Mouse (Mus musculus): ENCODE data around the gene Ccdc134. TPM values are rescaled to one million over a fixed set of nuclear protein-coding genes. Genes with fewer than 3 reads are reported as not detected.
A peak's percentile ranks its signal among the peaks of the same experiment; 100 is the strongest.

Ccdc134 gene
- 15.9 and 17.2 TPM in 2 replicates for polyA plus RNA-seq (2015; fragmentation: Nextera tagmentation; extraction: Ambion mirVana)

DNA sequence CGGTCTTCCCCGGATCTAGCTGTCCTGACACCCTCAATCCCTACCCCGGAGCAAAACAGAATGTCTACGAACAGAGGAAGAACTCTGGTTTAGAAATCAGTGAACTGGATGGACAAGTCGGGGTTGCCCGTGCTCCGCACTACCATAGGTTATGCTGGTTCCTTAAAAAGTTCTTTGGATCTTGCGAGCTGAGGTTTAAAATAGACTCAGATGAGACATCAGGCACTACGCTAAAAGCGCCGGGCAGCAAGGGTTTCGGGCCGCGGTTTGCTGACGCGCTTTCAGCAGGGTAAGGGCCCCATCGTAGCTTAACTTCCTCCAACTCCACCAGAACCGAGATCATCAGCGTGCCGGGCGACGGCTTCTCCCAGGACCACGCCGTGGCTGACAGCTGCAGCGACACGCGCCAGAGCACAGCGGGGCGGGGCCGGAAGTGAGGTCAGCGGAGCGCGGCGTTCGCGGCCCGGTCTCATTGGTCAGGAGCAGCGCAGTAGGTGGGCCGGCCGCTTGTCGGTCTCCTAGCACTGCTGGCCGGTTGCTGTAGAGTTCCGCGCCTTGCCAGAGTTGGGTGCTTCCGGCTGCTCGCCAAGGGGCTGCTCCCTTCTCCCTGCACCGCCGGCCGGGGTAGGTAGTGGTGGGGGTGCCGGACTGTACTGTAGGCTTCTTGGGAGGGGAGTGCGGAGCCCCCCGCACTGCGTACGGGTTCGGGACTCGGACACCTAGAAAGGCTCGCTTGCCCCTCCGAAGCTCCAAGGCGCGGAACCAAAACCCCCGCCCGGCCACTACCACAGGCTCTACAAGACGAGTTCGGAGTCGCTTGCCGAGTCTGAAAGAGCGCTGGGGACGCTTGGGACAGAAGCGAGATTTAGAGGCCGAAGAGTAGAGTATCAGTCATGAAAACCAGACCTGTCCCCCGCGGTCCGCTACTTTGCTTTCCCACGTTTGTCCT, at the start of gene Ccdc134:
Ccdc134 (plus strand) TSS at position 497 of the 949 bp plus-strand sequence.
- Histone ChIP-seq H3K9ac (ENCODE audit: low read length) (peak within 1 kb of the TSS; percentile 86), H3K27me3 (ENCODE audit: control insufficient read depth, insufficient read depth, low read length) (no peaks in the 10 kb centered on the region), H3K4me1 (ENCODE audit: control insufficient read depth, insufficient read depth, low read length) (peaks cover 15% of the 10 kb centered on the region; the same call in 1 of the 2 replicates), H3K27ac (ENCODE audit: low read length) (peak within 1 kb of the TSS; percentile 76), H3K4me2 (ENCODE audit: low read depth, low read length) (peak within 1 kb of the TSS; percentile 87), H3K36me3 (ENCODE audit: control insufficient read depth, insufficient read depth, low read length) (no peaks in the 10 kb centered on the region), H3K9me3 (replicated peaks; ENCODE audit: control insufficient read depth, low read length) (no peaks in the 10 kb centered on the region), H3K4me3 (replicated peaks; ENCODE audit: low read length) (peak within 1 kb of the TSS; percentile 74)
- under 1% methylated on average over 74 of the region's 74 CpGs for WGBS
- peak; percentile 99 for ATAC-seq (ENCODE audit: insufficient read depth, low FRiP score)

- H3K4me1 ChIP-seq (ENCODE audit: control insufficient read depth, insufficient read depth, low read length) = no peaks in the 10 kb centered on the region
- no peaks in the 10 kb centered on the region for H3K27me3 ChIP-seq (ENCODE audit: control insufficient read depth, insufficient read depth, low read length)
- H3K9me3 ChIP-seq (replicated peaks; ENCODE audit: control insufficient read depth, low read length) = no peaks in the 10 kb centered on the region
- H3K36me3 ChIP-seq (ENCODE audit: control insufficient read depth, insufficient read depth, low read length) = no peaks in the 10 kb centered on the region
- ATAC-seq (ENCODE audit: insufficient read depth, low FRiP score) = no peak
- no peak overlapping the region for H3K9ac ChIP-seq (ENCODE audit: low read length)
- H3K4me2 ChIP-seq (ENCODE audit: low read depth, low read length) = no peak overlapping the region
- no peak overlapping the region for H3K27ac ChIP-seq (ENCODE audit: low read length)
- no peak overlapping the region for H3K4me3 ChIP-seq (replicated peaks; ENCODE audit: low read length)
- 57% methylated on average over 10 of the region's 10 CpGs for WGBS
These were observed 47.8 kb upstream of the Ccdc134 start for GRCm38 (mm10) chr15:82079883-82080282.

- H3K27ac ChIP-seq (ENCODE audit: low read length) = no peak overlapping the region
- WGBS = 32% methylated on average over 7 of the region's 7 CpGs
These were observed 46.6 kb upstream of the Ccdc134 start for GRCm38 (mm10) chr15:82081161-82081560.

DNA sequence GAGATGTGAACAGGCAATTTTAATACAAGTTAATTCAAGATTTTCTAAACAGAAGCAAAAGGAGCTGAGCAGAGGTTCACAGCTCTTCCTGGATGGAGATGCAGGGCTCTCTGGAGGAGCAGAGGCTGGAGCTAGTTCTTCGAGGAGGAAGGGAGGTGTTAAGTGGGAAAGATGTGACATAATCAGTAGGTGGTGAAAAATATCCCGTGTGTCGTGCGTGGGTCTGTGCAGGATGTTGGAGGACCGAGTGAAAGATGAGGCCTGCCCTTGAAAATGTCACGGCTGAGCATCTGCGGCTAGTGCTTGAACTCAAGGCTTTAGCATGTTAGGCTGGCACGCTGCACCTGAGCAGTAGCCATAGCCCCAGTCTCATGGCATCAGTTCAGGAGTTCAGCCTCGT, 42.1 kb upstream of the Ccdc134 start:
- Histone ChIP-seq H3K27me3 (ENCODE audit: control insufficient read depth, insufficient read depth, low read length) (no peaks in the 10 kb centered on the region), H3K27ac (ENCODE audit: low read length) (no peak overlapping the region), H3K9me3 (replicated peaks; ENCODE audit: control insufficient read depth, low read length) (no peaks in the 10 kb centered on the region), H3K36me3 (ENCODE audit: control insufficient read depth, insufficient read depth, low read length) (no peaks in the 10 kb centered on the region), H3K9ac (ENCODE audit: low read length) (no peak overlapping the region), H3K4me3 (replicated peaks; ENCODE audit: low read length) (no peak overlapping the region), H3K4me1 (ENCODE audit: control insufficient read depth, insufficient read depth, low read length) (no peaks in the 10 kb centered on the region), H3K4me2 (ENCODE audit: low read depth, low read length) (no peak overlapping the region)
- 82% methylated on average over 9 of the region's 9 CpGs for WGBS
- ATAC-seq (ENCODE audit: insufficient read depth, low FRiP score) = no peak

More at GRCm38 (mm10) chr15:82081161-82081560, 46.6 kb upstream of the Ccdc134 start:
- Histone ChIP-seq H3K9me3 (replicated peaks; ENCODE audit: control insufficient read depth, low read length) (no peaks in the 10 kb centered on the region), H3K4me2 (ENCODE audit: low read depth, low read length) (no peak overlapping the region), H3K27me3 (ENCODE audit: control insufficient read depth, insufficient read depth, low read length) (no peaks in the 10 kb centered on the region), H3K36me3 (ENCODE audit: control insufficient read depth, insufficient read depth, low read length) (no peaks in the 10 kb centered on the region), H3K4me1 (ENCODE audit: control insufficient read depth, insufficient read depth, low read length) (no peaks in the 10 kb centered on the region), H3K9ac (ENCODE audit: low read length) (no peak overlapping the region), H3K4me3 (replicated peaks; ENCODE audit: low read length) (no peak overlapping the region)
- ATAC-seq (ENCODE audit: insufficient read depth, low FRiP score) = no peak

DNA sequence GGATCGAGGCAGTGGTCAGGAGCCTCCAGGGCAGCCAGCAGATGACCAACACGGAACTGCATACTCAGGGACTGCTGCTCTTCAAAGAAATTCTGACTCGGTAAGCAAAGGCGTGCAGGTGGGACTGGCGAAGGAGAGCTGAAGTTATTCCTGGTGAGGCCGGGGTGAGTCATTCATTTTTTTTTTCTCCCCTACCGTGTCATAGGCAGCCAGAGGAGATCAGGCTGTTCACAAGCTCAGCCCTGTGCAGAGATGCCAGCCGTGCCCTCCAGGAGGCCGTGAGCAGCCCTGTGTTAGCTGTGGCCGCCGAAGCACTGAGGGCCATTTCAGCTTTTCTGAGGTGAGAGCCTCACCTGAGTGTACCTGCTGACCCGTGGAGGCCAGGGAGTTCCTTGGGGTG, 41.6 kb upstream of the Ccdc134 start:
- H3K9me3 ChIP-seq (replicated peaks; ENCODE audit: control insufficient read depth, low read length) = no peaks in the 10 kb centered on the region
- no peak overlapping the region for H3K9ac ChIP-seq (ENCODE audit: low read length)
- H3K27me3 ChIP-seq (ENCODE audit: control insufficient read depth, insufficient read depth, low read length) = no peaks in the 10 kb centered on the region
- no peak overlapping the region for H3K4me3 ChIP-seq (replicated peaks; ENCODE audit: low read length)
- no peak overlapping the region for H3K27ac ChIP-seq (ENCODE audit: low read length)
- no peak overlapping the region for H3K4me2 ChIP-seq (ENCODE audit: low read depth, low read length)
- no peak for ATAC-seq (ENCODE audit: insufficient read depth, low FRiP score)
- H3K36me3 ChIP-seq (ENCODE audit: control insufficient read depth, insufficient read depth, low read length) = no peaks in the 10 kb centered on the region
- H3K4me1 ChIP-seq (ENCODE audit: control insufficient read depth, insufficient read depth, low read length) = no peaks in the 10 kb centered on the region
- WGBS = 70% methylated on average over 12 of the region's 12 CpGs

GRCm38 (mm10) chr15:82087266-82087665, 40.5 kb upstream of the Ccdc134 start:
- no peak for ATAC-seq (ENCODE audit: insufficient read depth, low FRiP score)
- no peak overlapping the region for H3K4me2 ChIP-seq (ENCODE audit: low read depth, low read length)
- H3K9ac ChIP-seq (ENCODE audit: low read length) = no peak overlapping the region
- no peaks in the 10 kb centered on the region for H3K36me3 ChIP-seq (ENCODE audit: control insufficient read depth, insufficient read depth, low read length)
- no peaks in the 10 kb centered on the region for H3K9me3 ChIP-seq (replicated peaks; ENCODE audit: control insufficient read depth, low read length)
- H3K27ac ChIP-seq (ENCODE audit: low read length) = no peak overlapping the region
- H3K4me1 ChIP-seq (ENCODE audit: control insufficient read depth, insufficient read depth, low read length) = no peaks in the 10 kb centered on the region
- 13% methylated on average over 10 of the region's 10 CpGs for WGBS
- H3K4me3 ChIP-seq (replicated peaks; ENCODE audit: low read length) = no peak overlapping the region
- H3K27me3 ChIP-seq (ENCODE audit: control insufficient read depth, insufficient read depth, low read length) = no peaks in the 10 kb centered on the region

DNA sequence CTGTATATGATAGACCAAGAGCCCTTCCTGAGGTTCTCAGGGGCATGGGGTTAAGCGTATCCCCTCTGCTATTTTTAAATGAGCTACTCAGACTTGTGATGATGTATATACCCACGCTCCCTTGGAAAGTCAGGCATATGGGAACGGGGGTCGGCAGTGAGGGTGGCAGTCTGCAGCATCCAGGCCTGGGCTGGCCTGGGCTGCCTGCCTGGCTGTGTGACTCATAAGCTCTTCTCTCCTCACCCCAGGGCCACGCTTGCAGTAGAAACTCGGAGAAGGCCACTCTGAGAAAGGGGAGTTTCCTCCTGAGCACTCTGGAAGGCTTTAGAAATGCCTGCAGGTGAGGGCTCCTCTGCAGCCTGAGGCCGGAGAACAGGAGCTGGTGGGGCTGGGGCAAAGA, 36.7 kb upstream of the Ccdc134 start:
- no peak for ATAC-seq (ENCODE audit: insufficient read depth, low FRiP score)
- Histone ChIP-seq H3K9me3 (replicated peaks; ENCODE audit: control insufficient read depth, low read length) (no peaks in the 10 kb centered on the region), H3K4me2 (ENCODE audit: low read depth, low read length) (no peak overlapping the region), H3K9ac (ENCODE audit: low read length) (no peak overlapping the region), H3K27ac (ENCODE audit: low read length) (no peak overlapping the region), H3K36me3 (ENCODE audit: control insufficient read depth, insufficient read depth, low read length) (no peaks in the 10 kb centered on the region), H3K27me3 (ENCODE audit: control insufficient read depth, insufficient read depth, low read length) (no peaks in the 10 kb centered on the region), H3K4me1 (ENCODE audit: control insufficient read depth, insufficient read depth, low read length) (no peaks in the 10 kb centered on the region), H3K4me3 (replicated peaks; ENCODE audit: low read length) (no peak overlapping the region)
- 68% methylated on average over 7 of the region's 7 CpGs for WGBS

DNA sequence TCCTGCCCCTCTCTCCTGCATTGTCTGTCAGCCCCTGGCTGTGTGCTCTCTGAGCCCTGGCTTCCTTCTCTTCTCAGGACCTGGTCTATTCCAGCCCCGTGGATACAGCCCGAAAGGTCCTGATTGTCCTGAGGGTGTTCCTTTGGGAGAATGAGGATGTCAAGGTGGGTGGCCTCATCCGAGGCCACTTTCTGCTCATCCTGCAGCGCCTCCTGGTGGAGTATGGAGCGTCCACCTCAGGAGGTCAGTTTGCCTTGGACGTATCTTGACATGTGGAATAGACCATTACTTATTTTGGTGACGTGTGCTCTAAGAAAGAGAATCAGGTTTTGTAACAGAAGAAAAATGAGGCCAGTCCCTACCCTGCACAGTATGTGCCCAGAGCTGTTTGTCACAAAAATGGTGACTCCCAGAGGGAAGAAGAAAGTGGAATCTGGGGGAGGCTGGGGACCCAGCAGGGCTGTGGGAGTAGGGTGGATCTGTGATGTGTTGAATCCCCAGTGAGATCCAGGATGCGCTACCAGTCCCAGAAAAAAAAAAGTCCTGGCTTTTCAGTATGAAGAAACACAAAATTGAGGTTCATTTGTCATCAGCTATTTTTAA, 20.7 kb upstream of the Ccdc134 start:
- Histone ChIP-seq H3K9me3 (replicated peaks; ENCODE audit: control insufficient read depth, low read length) (no peaks in the 10 kb centered on the region), H3K27ac (ENCODE audit: low read length) (no peak overlapping the region), H3K36me3 (ENCODE audit: control insufficient read depth, insufficient read depth, low read length) (no peaks in the 10 kb centered on the region), H3K9ac (ENCODE audit: low read length) (no peak overlapping the region), H3K27me3 (ENCODE audit: control insufficient read depth, insufficient read depth, low read length) (no peaks in the 10 kb centered on the region), H3K4me2 (ENCODE audit: low read depth, low read length) (no peak overlapping the region), H3K4me1 (ENCODE audit: control insufficient read depth, insufficient read depth, low read length) (no peaks in the 10 kb centered on the region), H3K4me3 (replicated peaks; ENCODE audit: low read length) (no peak overlapping the region)
- no peak for ATAC-seq (ENCODE audit: insufficient read depth, low FRiP score)
- WGBS = 24% methylated on average over 8 of the region's 8 CpGs

DNA sequence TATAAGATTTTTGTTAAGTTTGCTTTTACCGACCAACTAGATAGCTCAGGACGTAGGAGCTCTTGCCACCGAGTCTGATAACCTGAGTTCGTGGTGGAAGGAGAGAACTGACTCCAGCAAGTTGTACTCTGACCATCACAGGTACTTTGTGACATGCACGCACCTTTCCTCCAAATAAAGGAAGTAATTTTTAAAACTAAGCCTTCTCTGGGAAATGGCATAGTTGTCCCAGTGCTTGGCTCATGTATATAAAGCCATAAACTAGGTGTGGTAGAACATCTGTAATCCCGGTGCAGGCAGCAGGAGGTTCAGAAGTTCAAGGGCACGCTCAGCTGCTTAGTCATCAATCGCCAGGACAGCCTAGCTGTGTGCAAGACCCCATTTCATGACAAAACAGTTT, 7.2 kb upstream of the Ccdc134 start:
- Histone ChIP-seq H3K9me3 (replicated peaks; ENCODE audit: control insufficient read depth, low read length) (no peaks in the 10 kb centered on the region), H3K9ac (ENCODE audit: low read length) (no peak overlapping the region), H3K27ac (ENCODE audit: low read length) (no peak overlapping the region), H3K4me1 (ENCODE audit: control insufficient read depth, insufficient read depth, low read length) (no peaks in the 10 kb centered on the region), H3K36me3 (ENCODE audit: control insufficient read depth, insufficient read depth, low read length) (no peaks in the 10 kb centered on the region), H3K4me3 (replicated peaks; ENCODE audit: low read length) (no peak overlapping the region), H3K4me2 (ENCODE audit: low read depth, low read length) (no peak overlapping the region), H3K27me3 (ENCODE audit: control insufficient read depth, insufficient read depth, low read length) (no peaks in the 10 kb centered on the region)
- no peak for ATAC-seq (ENCODE audit: insufficient read depth, low FRiP score)
- WGBS = 73% methylated on average over 8 of the region's 8 CpGs

Measured in stomach, embryonic 16.5 days (tissue).